Mouse (Mus musculus): Measurements from ENCODE around the gene Ston2.
A peak's percentile ranks its signal among the peaks of the same experiment; 100 is the strongest.
"Not testable (repeated sequence)": the region's sequence is repeated elsewhere in the genome, so short reads cannot be mapped to it uniquely, and the experiment has no call there.

Ston2 gene

GRCm38 (mm10) chr12:91791822-91792221 is 3.6 kb upstream of the Ston2 start:
- no peak for DNase-seq (ENCODE audit: low spot score)

DNA sequence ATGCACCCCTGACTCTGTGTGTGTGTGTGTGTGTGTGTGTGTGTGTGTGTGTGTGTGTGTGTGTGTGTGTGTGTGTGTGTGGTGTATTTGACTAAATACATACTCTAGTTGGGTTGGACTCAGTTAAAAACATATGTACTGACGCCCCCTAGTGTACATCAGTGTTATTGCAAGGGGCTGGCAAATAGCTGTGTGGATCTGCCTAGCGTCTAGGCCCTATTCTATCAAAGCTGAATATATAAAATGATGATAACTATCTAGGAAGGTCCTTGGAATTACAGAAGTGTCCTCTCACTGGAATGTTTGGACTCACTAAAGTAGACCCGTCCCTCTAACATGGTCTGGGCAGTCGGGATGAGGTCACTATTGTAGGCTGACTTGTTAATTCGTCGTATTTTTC is 1.6 kb upstream of the Ston2 start:
- DNase-seq (ENCODE audit: low spot score): peak; percentile 61

DNA sequence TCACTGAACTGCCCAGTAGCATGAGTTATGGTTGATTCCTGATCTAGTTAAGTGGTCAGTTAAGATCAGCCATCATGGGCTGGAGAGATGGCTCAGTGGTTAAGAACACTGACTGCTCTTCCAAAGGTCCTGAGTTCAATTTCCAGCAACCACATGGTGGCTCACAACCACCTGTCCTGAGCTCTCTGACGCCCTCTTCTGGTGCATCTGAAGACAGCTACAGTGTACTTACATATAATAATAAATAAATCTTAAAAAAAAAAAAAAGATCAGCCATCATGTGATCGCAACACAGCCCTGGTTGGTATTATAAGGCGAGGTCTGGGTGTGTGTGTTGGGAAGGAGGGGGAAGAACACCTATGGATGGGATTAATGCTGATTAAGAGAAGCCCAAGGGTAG is 259 bp upstream of the Ston2 start:
- DNase-seq (ENCODE audit: low spot score): not testable (repeated sequence)

GRCm38 (mm10) chr12:91786355-91786754 is 1.8 kb downstream of the Ston2 start:
- DNase-seq (ENCODE audit: low spot score): no peak

DNA sequence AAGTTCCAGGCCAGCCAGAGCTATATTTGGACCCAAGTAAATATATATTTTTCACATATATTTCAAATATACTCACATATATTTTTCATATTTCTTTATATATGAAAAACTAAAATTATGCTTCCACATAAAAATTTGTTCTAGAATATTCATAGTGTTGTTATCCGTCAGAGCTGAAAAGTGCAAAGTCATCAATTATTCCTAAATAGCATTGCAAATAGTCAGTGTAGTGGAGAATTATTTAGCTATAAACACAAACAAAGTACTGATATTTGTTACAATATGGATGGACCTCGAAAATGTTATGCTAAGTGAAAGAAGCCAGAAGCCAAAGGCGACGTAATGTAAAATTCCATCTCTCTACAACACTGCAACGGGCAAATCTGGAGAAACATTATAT is 6.8 kb downstream of the Ston2 start:
- no peak for DNase-seq (ENCODE audit: low spot score)

- no peak for DNase-seq (ENCODE audit: low spot score)
These were observed 7.7 kb downstream of the Ston2 start for GRCm38 (mm10) chr12:91780531-91780930.

- DNase-seq (ENCODE audit: low spot score): peak; percentile 81
These were observed 9.2 kb downstream of the Ston2 start for GRCm38 (mm10) chr12:91779004-91779365.

DNA sequence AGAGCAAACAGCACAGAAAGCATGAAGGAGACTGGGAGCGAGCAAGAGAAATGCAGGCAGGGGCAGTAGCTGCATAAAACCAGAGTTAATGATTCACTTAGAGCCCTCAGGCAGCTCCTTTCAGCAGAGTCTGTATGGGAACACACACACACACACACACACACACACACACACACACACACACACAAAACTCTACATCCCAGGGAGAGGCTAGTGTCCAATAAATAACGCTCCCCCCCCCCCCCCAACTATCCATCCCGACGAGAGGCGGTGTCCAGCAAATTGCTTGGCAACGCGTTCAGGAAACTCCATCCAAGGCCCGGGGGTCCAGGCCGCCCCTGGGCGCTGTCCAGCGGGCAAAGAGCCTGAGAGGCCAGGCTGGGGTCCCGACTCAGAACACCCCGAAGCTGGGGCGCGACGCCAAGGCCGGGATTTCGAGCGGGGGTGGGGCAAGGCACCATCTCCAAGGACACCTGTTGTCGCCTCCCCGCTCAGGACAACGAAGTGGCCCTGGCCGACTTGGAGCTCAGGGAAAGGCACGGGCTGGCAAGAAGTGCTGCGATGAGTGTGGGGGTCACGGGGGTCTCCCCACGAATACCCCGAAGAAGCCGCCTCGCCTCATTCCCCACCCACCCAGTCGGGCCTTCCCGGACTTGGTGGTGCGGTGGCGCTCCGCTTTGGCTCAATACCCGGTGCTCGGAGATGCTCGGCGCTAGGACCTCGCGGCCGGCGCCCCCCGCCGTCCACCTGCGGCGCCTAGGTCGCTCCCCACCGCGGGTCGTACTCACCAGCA is 9.8 kb downstream of the Ston2 start:
- DNase-seq (ENCODE audit: low spot score): peak; percentile 30

GRCm38 (mm10) chr12:91776342-91776741 is 11.8 kb downstream of the Ston2 start:
- no peak for DNase-seq (ENCODE audit: low spot score)

DNA sequence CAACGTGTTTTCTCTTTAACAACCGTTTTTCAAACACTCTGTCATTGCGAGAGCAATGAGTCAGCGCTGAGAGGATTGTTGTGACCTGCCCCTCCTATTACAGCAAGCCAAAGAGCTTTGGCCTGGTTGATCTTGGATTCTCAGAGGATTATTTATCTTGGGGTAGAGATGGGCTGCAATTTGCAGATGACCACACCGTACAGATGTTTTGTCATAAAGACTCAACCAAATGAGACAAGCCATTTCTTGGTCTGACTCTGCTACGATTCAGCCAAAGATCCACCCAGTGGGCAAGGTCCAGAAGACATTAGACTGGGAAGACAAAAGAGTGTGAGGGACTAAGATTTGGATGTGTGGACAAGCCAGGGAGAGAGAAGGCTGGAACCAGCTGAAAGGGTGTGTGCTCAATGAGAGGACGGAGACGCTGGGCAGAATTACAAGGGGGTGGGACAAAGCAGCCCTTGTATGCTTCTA is 13.3 kb downstream of the Ston2 start:
- DNase-seq (ENCODE audit: low spot score): no peak

GRCm38 (mm10) chr12:91768871-91769270 is 19.3 kb downstream of the Ston2 start:
- DNase-seq (ENCODE audit: low spot score): no peak

DNA sequence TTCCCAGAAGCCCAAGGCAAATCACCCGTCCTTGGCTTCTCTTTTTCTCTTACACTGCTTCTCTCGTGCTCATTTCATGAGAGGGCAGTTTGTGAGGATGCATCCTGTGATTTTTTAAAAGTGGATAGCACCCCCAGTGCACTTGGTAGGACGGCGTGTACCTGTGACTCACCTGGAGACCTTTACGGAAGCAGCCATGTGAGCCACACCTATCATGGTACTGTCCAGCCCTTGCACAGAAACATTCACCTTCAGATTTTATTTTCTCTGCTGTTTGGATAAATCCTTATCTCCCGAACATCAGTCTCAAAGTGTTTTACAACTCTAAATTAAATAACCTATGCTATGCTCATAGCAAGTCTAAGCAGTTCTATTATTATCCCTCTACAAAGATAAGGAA is 20.0 kb downstream of the Ston2 start:
- no peak for DNase-seq (ENCODE audit: low spot score)

- DNase-seq (ENCODE audit: low spot score): no peak
These were observed 21.7 kb downstream of the Ston2 start for GRCm38 (mm10) chr12:91766338-91767107.

DNA sequence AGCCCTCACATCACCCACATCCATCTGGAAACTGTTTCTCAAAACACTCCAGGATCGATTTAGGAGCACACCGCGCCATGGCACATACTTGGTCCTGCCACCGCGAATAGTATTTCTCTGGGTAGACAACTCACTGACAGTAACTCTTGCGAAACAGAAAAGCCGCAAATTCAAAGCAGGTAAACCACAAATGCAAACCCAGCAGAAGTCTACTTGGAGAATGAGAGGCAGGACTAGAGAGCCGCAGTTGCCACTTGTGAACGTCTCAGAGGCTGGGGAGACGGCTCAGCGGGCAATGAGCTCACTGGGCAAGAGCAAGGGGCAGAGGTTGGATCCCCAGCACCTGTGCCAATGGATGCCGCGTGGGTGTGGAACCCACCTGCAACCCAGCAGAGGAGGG is 22.7 kb downstream of the Ston2 start:
- DNase-seq (ENCODE audit: low spot score): no peak

- DNase-seq (ENCODE audit: low spot score): no peak
These were observed 23.1 kb downstream of the Ston2 start for GRCm38 (mm10) chr12:91765054-91765453.

GRCm38 (mm10) chr12:91764471-91764870 is 23.7 kb downstream of the Ston2 start:
- no peak for DNase-seq (ENCODE audit: low spot score)

GRCm38 (mm10) chr12:91759836-91760235 is 28.4 kb downstream of the Ston2 start:
- no peak for DNase-seq (ENCODE audit: low spot score)

DNA sequence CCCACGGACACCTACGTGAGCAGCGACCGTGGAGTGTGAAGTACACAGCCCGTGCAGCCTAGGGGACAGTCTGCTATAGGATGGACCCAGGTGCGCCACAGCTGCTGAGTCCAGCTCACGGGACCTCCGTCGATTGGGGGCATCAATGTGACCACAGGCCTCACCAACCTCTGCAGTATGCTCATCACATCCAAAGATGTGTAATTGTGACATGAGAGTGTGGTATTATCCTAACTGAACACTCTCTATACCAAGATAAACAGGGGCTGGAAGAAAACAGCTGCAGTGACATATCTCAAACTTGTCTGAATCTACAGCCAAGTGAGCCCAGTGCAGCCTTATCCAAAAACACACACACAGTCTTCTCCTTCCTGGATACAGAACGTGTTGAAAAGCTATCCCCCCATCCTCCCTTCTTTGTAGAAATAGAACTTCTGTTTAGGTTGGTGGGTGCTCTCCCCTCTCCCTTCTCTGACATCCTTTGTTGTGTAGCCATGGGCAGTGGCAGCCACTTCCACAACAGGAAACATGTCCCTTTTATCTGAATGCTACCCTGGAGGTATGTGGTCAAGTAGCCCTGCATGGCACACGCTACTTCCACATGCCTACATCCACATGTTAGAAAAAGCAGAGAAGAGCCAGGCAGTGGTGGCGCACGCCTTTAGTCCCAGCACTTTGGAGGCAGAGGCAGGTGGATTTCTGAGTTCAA is 30.2 kb downstream of the Ston2 start:
- no peak for DNase-seq (ENCODE audit: low spot score)

GRCm38 (mm10) chr12:91756562-91757166 is 31.5 kb downstream of the Ston2 start:
- no peak for DNase-seq (ENCODE audit: low spot score)

DNA sequence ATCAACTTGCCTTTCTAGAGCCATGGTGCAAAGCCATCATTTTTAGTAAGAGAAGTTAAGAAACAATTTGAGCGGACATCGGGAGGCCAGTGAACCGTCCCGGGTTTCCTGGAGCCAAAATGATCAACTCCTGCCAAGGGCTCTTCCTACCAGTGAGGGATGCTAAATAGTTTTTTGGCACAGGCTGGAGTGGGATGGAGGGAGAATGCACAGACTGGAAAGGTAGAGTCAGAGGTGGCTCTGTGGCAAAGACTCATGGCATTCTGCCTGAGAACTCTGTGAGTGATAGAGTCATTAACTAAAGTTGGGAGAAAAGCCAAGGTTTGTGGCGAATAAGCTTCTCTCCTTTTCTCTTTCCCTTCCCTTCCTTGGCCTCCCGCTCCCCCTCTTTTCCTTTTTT is 33.6 kb downstream of the Ston2 start:
- DNase-seq (ENCODE audit: low spot score): no peak

DNA sequence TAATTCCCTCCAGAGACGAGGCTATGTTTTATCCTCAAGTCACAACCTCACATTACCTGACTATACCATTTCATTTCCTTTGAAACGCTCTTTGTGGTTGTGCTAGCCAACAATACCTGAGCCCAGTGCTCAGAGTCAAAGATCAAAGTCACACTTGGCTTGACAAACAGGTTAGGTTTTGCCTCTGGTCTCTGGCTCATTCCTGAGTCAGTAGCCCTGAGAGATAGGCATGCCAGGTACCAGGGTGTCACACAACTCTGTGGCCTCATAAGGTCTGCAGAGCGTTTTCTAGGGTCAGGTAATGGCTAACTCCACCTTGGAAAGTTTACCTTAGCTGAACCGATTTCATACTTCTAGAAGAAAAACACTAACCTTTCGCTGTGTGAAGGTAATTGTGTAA is 35.5 kb downstream of the Ston2 start:
- DNase-seq (ENCODE audit: low spot score): no peak

DNA sequence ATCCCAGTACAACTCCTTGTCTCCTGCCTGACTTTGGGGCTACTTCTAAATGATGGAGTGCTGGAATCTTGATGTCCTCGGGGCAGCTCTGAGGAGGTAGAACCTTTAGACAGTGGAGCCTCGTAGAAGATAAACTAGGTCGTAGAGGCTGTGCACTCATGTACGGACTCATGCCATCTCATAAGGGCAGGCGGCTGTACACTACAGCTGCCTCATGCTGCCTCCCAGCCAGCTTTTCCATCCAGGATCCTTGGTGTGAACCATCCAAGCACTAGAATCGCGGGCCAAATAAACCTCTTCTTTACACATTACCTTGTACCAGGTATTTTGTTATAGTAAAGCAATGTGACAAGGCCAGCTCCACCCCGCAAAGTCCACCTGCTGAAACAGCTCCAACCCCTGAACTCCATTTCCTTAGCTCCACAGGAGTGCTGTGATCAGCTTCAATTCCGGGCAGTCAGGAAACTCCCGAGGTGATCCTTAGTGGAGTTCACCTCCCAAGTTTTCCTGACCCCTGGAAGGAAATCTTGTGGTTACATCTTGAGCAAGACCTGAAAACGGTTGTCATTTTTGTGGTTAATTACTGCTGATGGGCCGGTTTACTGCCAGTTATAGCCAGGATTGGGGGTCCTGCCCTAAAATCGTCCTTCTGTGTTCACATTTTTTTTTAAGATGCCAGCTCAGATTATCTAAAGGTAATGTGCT is 36.1 kb downstream of the Ston2 start:
- no peak for DNase-seq (ENCODE audit: low spot score)
